Mouse (Mus musculus) liver, embryonic 12.5 days (tissue): Measurements from ENCODE around the gene Bicdl2. TPM values are rescaled to one million over a fixed set of nuclear protein-coding genes. Genes with fewer than 3 reads are reported as not detected.
A peak's percentile ranks its signal among the peaks of the same experiment; 100 is the strongest.

ENCODE experiments used
- ATAC-seq: fragments of 200-750 bp; cut with Nextera tagmentation; 2 replicates; pipeline ENCODE4 v1.8.0; 2017; ENCODE audit warnings: moderate number of reproducible peaks, mild to moderate bottlenecking, moderate library complexity
- H3K27ac ChIP-seq: fragments of 300-500 bp; sonication (generic); 2 replicates; pipeline ENCODE4 v1.5.1; 2016; ENCODE audit warnings: mild to moderate bottlenecking
- H3K27me3 ChIP-seq: fragments of 300-500 bp; sonication (generic); replicated peaks from 2 replicates; pipeline ENCODE4 v1.6.1; 2016; ENCODE audit warnings: mild to moderate bottlenecking, moderate library complexity
- H3K36me3 ChIP-seq: fragments of 300-500 bp; sonication (generic); 2 replicates; pipeline ENCODE4 v1.6.1; 2016; ENCODE audit warnings: mild to moderate bottlenecking, moderate library complexity
- H3K4me1 ChIP-seq: fragments of 300-500 bp; sonication (generic); 2 replicates; pipeline ENCODE4 v1.6.1; 2016
- H3K4me2 ChIP-seq: fragments of 300-500 bp; sonication (generic); 2 replicates; pipeline ENCODE4 v1.6.1; 2016; ENCODE audit warnings: mild to moderate bottlenecking, moderate library complexity
- H3K4me3 ChIP-seq: fragments of 300-500 bp; sonication (generic); 2 replicates; pipeline ENCODE4 v1.5.1; 2016; ENCODE audit warnings: mild to moderate bottlenecking, moderate library complexity
- H3K9ac ChIP-seq: fragments of 300-500 bp; sonication (generic); 2 replicates; pipeline ENCODE4 v1.6.1; 2016; ENCODE audit warnings: mild to moderate bottlenecking, moderate library complexity
- H3K9me3 ChIP-seq: fragments of 300-500 bp; sonication (generic); replicated peaks from 2 replicates; pipeline ENCODE4 v1.6.1; 2016; ENCODE audit warnings: mild to moderate bottlenecking, moderate library complexity
- WGBS: fragments of 180-500 bp; shearing (Covaris S2); methylation state at CpG from one replicate; pipeline ENCODE4 v1.1.7; 2016; ENCODE audit not compliant: insufficient replicate concordance; 5-methylcytosine and 5-hydroxymethylcytosine counted together
- polyA plus RNA-seq: library from polyadenylated mRNA; unstranded; fragments of >200 nt; fragmentation: Nextera tagmentation; extraction: Ambion mirVana; gene quantifications from 2 replicates; pipeline ENCODE4 v1.2.1, GENCODE M21; 2016

Gene Bicdl2
- polyA plus RNA-seq, 1 experiment from 2014 or later: not detected

- no peak for ATAC-seq
- peak overlapping the region; percentile 63 for H3K4me3 ChIP-seq
- H3K4me2 ChIP-seq: peak overlapping the region; percentile 93
- peaks cover under 1% of the 10 kb centered on the region; the same call in 1 of the 2 replicates for H3K36me3 ChIP-seq
- peaks cover 61% of the 10 kb centered on the region for H3K27me3 ChIP-seq
- no peak overlapping the region for H3K9ac ChIP-seq
- no peak overlapping the region for H3K27ac ChIP-seq
- WGBS: 13% methylated on average over 15 of the region's 15 CpGs
- no peaks in the 10 kb centered on the region for H3K9me3 ChIP-seq
- H3K4me1 ChIP-seq: peaks cover 62% of the 10 kb centered on the region
Observed at GRCm38 (mm10) chr17:23675564-23676281, 15.4 kb downstream of the Bicdl2 start.

DNA sequence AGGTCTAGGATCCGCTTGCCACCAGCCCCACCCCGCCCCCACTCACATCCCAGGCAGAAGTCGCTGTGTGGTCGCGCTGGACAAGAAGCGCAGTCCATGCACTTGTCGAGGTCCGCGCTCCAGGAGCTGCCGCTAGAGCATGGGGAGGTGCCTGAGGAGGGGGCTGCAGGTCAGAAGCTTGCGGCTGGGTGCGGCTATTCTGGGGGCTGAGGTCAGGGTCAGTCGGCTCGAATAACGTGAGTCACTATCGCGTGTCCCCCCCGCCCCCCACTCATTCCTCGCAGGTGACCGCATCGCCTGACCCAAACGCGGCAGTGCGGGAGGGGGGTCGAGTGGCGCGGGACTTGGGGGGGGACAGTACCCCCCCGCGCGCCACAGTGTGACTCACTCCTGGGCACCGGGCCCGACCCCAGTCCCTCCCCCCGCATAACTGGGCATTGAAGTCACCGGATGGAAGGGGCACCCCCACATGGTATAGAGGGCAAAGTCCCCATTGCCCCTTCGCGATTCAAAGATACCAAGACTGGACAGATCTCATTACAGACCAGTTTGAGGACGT, 16.2 kb downstream of the Bicdl2 start:
- Histone ChIP-seq H3K9me3 (no peaks in the 10 kb centered on the region), H3K27me3 (peaks cover 70% of the 10 kb centered on the region), H3K27ac (no peak overlapping the region), H3K4me3 (peak overlapping the region; percentile 63), H3K4me2 (peak overlapping the region; percentile 93), H3K36me3 (no peaks in the 10 kb centered on the region), H3K9ac (peak overlapping the region; percentile 69), H3K4me1 (peaks cover 62% of the 10 kb centered on the region)
- no peak for ATAC-seq
- 0% methylated on average over 36 of the region's 37 CpGs for WGBS

DNA sequence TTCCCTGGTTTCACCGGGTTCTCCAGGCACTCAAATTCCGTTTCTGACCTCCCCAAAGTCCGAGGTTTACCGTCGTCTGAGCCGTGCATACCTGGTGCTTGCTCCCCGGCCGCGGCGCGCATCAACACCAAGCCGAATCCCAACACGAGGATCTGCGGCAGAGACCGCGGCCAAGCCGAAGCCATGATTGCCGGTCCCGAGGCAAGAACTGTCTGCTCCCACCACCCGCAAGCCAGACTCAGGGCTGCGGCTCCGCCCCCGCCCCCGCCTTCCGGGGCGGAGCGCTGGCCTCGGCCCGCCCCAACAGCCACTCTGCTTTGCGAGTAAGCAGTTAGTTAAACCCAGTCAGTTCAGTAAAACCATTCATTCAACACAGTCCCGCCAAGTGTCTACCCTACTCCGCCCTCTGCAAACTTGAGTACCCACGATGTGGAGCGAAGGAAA, 17.0 kb downstream of the Bicdl2 start, which contains the start of gene Tnfrsf12a:
TSS of gene Tnfrsf12a (minus strand) at position 233 of the 444 bp plus-strand sequence.
- H3K27ac ChIP-seq: no peak within 1 kb of the TSS
- peaks cover 77% of the 10 kb centered on the region for H3K27me3 ChIP-seq

DNA sequence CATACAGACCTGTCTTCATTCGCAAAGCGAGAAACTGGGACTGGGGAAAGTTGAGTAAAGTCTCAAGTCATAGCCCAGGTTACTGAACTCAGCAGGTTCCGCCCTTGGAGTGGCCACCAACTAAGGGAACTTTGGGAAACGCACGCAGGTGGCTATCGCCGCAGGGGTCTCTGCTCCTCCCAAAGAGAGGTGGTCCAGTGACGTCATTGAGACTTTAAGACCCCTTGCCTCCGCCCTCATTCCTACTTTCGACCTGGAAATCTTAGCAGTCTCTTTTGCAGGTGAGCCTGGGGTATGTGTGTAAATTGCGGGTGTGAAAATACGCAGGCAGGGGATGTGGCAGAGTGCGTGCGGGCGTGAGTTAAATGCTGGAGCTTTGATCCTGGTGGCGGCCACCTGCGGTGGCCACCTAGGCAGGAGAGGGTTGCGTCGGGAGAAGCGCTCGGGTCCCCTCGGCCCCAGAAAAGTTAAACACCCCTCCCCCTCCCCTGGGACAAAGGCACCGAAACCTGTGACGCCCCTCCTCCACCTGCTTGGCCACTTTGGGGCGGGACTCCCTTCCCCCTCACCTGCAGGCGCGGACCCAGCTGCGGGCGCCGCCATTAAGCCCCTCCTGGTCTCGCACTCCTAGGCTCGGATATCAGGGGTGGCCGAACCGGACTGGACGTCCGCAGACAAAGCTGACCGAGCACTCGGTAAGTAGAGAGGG, 19.0 kb downstream of the Bicdl2 start, which contains the start of gene Cldn6:
TSS of gene Cldn6 (plus strand) at position 123 of the 709 bp plus-strand sequence.
- Histone ChIP-seq H3K4me3 (peak within 1 kb of the TSS; percentile 16; the same call in 1 of the 2 replicates), H3K4me2 (peak within 1 kb of the TSS; percentile 48), H3K9me3 (no peaks in the 10 kb centered on the region), H3K4me1 (peaks cover 40% of the 10 kb centered on the region), H3K27ac (no peak within 1 kb of the TSS), H3K27me3 (peaks cover 97% of the 10 kb centered on the region), H3K36me3 (no peaks in the 10 kb centered on the region), H3K9ac (no peak within 1 kb of the TSS)
- ATAC-seq: no peak
- 5% methylated on average over 38 of the region's 38 CpGs for WGBS

More for the DNA sequence above, 17.0 kb downstream of the Bicdl2 start, which contains the start of gene Tnfrsf12a:
- Histone ChIP-seq H3K4me3 (peak within 1 kb of the TSS; percentile 63), H3K9ac (peak within 1 kb of the TSS; percentile 69), H3K4me2 (peak within 1 kb of the TSS; percentile 93), H3K36me3 (no peaks in the 10 kb centered on the region), H3K4me1 (peaks cover 55% of the 10 kb centered on the region), H3K9me3 (no peaks in the 10 kb centered on the region)
- peak; percentile 23; the same call in 1 of the 2 replicates for ATAC-seq
- under 1% methylated on average over 34 of the region's 34 CpGs for WGBS

GRCm38 (mm10) chr17:23680336-23680735, 20.0 kb downstream of the Bicdl2 start:
- Histone ChIP-seq H3K27me3 (peaks cover 100% of the 10 kb centered on the region), H3K9me3 (no peaks in the 10 kb centered on the region), H3K4me3 (no peak overlapping the region), H3K27ac (no peak overlapping the region), H3K36me3 (no peaks in the 10 kb centered on the region), H3K4me2 (no peak overlapping the region), H3K9ac (no peak overlapping the region), H3K4me1 (peaks cover 30% of the 10 kb centered on the region)
- no peak for ATAC-seq
- 40% methylated on average over 9 of the region's 9 CpGs for WGBS

GRCm38 (mm10) chr17:23681086-23681485, 20.8 kb downstream of the Bicdl2 start:
- Histone ChIP-seq H3K27me3 (peaks cover 97% of the 10 kb centered on the region), H3K9ac (no peak overlapping the region), H3K4me1 (peaks cover 22% of the 10 kb centered on the region), H3K4me2 (no peak overlapping the region), H3K27ac (no peak overlapping the region), H3K9me3 (no peaks in the 10 kb centered on the region), H3K36me3 (no peaks in the 10 kb centered on the region), H3K4me3 (no peak overlapping the region)
- 45% methylated on average over 10 of the region's 10 CpGs for WGBS
- ATAC-seq: no peak

- Histone ChIP-seq H3K9me3 (no peaks in the 10 kb centered on the region), H3K9ac (no peak overlapping the region), H3K36me3 (no peaks in the 10 kb centered on the region), H3K4me2 (no peak overlapping the region), H3K27me3 (peaks cover 87% of the 10 kb centered on the region), H3K4me1 (peaks cover 12% of the 10 kb centered on the region), H3K27ac (no peak overlapping the region), H3K4me3 (no peak overlapping the region)
- no peak for ATAC-seq
- 46% methylated on average over 4 of the region's 4 CpGs for WGBS
Observed at GRCm38 (mm10) chr17:23682092-23682491, 21.8 kb downstream of the Bicdl2 start.

- peaks cover 83% of the 10 kb centered on the region for H3K27me3 ChIP-seq
- no peak overlapping the region for H3K4me2 ChIP-seq
- H3K4me1 ChIP-seq: peaks cover 8% of the 10 kb centered on the region
- H3K36me3 ChIP-seq: no peaks in the 10 kb centered on the region
- H3K27ac ChIP-seq: no peak overlapping the region
- H3K9me3 ChIP-seq: no peaks in the 10 kb centered on the region
- no peak for ATAC-seq
- no peak overlapping the region for H3K4me3 ChIP-seq
- 57% methylated on average over 3 of the region's 3 CpGs for WGBS
- H3K9ac ChIP-seq: no peak overlapping the region
Observed at GRCm38 (mm10) chr17:23682530-23682929, 22.2 kb downstream of the Bicdl2 start.

GRCm38 (mm10) chr17:23683226-23683625, 22.9 kb downstream of the Bicdl2 start:
- 20% methylated on average over 15 of the region's 15 CpGs for WGBS
- H3K9ac ChIP-seq: no peak overlapping the region
- no peak overlapping the region for H3K27ac ChIP-seq
- H3K27me3 ChIP-seq: peaks cover 76% of the 10 kb centered on the region
- no peak overlapping the region for H3K4me2 ChIP-seq
- H3K36me3 ChIP-seq: no peaks in the 10 kb centered on the region
- H3K4me1 ChIP-seq: peaks cover 5% of the 10 kb centered on the region; the same call in 1 of the 2 replicates
- no peak for ATAC-seq
- no peaks in the 10 kb centered on the region for H3K9me3 ChIP-seq
- H3K4me3 ChIP-seq: no peak overlapping the region

GRCm38 (mm10) chr17:23683856-23684672, 23.8 kb downstream of the Bicdl2 start, which contains the start of gene Cldn9:
Gene Cldn9 (minus strand): TSS chr17:23684026.
- ATAC-seq: no peak
- Histone ChIP-seq H3K4me3 (no peak within 1 kb of the TSS), H3K4me1 (peaks cover 5% of the 10 kb centered on the region; the same call in 1 of the 2 replicates), H3K27ac (no peak within 1 kb of the TSS), H3K4me2 (no peak within 1 kb of the TSS), H3K27me3 (peaks cover 67% of the 10 kb centered on the region), H3K9me3 (no peaks in the 10 kb centered on the region), H3K9ac (no peak within 1 kb of the TSS), H3K36me3 (no peaks in the 10 kb centered on the region)
- 23% methylated on average over 15 of the region's 15 CpGs for WGBS

- ATAC-seq: no peak
- 50% methylated on average over 1 of the region's 1 CpGs for WGBS
- Histone ChIP-seq H3K36me3 (no peaks in the 10 kb centered on the region), H3K4me2 (no peak overlapping the region), H3K4me3 (no peak overlapping the region), H3K9me3 (no peaks in the 10 kb centered on the region), H3K4me1 (peaks cover 4% of the 10 kb centered on the region; the same call in 1 of the 2 replicates), H3K27ac (no peak overlapping the region), H3K9ac (no peak overlapping the region), H3K27me3 (peaks cover 66% of the 10 kb centered on the region)
Observed at GRCm38 (mm10) chr17:23694491-23694890, 34.2 kb downstream of the Bicdl2 start.
